Mouse (Mus musculus) neutrophil, adult 5-6 weeks (primary cell): ENCODE data around the gene Rmnd5a. TPM values are rescaled to one million over a fixed set of nuclear protein-coding genes. Genes with fewer than 3 reads are reported as not detected.
"Not testable (repeated sequence)": the region's sequence is repeated elsewhere in the genome, so short reads cannot be mapped to it uniquely, and the experiment has no call there.

Source experiments
- ATAC-seq: fragments of 151-379, 151-347 bp; 2 replicates; pipeline ENCODE4 v1.8.0; 2017; ENCODE audit warnings: mild to moderate bottlenecking, moderate TSS enrichment; ENCODE audit not compliant: insufficient number of reproducible peaks, poor library complexity, low FRiP score, severe bottlenecking; ENCODE audit errors: extremely low read depth
- total RNA-seq: library from RNA; stranded (forward); fragments of 200-1000 nt; gene quantifications from 2 replicates; pipeline ENCODE4 v1.2.3, GENCODE M21; 2017

Gene Rmnd5a
- total RNA-seq = 65.2 and 81.4 TPM in 2 replicates

- ATAC-seq = peak; percentile 92
These were observed at the start of gene Rmnd5a for GRCm38 (mm10) chr6:71440492-71441250. TSS of gene Rmnd5a (minus strand) at chr6:71440637.

GRCm38 (mm10) chr6:71487966-71488365 is 47.5 kb upstream of the Rmnd5a start:
- ATAC-seq = no peak

GRCm38 (mm10) chr6:71486867-71487266 is 46.4 kb upstream of the Rmnd5a start:
- ATAC-seq = no peak

GRCm38 (mm10) chr6:71486226-71486625 is 45.8 kb upstream of the Rmnd5a start:
- no peak for ATAC-seq

GRCm38 (mm10) chr6:71485246-71485645 is 44.8 kb upstream of the Rmnd5a start:
- ATAC-seq = no peak

GRCm38 (mm10) chr6:71481136-71481535 is 40.7 kb upstream of the Rmnd5a start:
- ATAC-seq = no peak

GRCm38 (mm10) chr6:71480136-71480535 is 39.7 kb upstream of the Rmnd5a start:
- ATAC-seq = no peak

- ATAC-seq = not testable (repeated sequence)
These were observed 39.2 kb upstream of the Rmnd5a start for GRCm38 (mm10) chr6:71479588-71479987.

- not testable (repeated sequence) for ATAC-seq
These were observed 38.6 kb upstream of the Rmnd5a start for GRCm38 (mm10) chr6:71478816-71479568.

- no peak for ATAC-seq
These were observed 36.3 kb upstream of the Rmnd5a start for GRCm38 (mm10) chr6:71476783-71477182.

GRCm38 (mm10) chr6:71475604-71476003 is 35.2 kb upstream of the Rmnd5a start:
- no peak for ATAC-seq

- no peak for ATAC-seq
These were observed 32.3 kb upstream of the Rmnd5a start for GRCm38 (mm10) chr6:71472786-71473185.

GRCm38 (mm10) chr6:71471830-71472520 is 31.5 kb upstream of the Rmnd5a start:
- no peak for ATAC-seq

GRCm38 (mm10) chr6:71469291-71469690 is 28.9 kb upstream of the Rmnd5a start:
- no peak for ATAC-seq

GRCm38 (mm10) chr6:71467766-71468165 is 27.3 kb upstream of the Rmnd5a start:
- no peak for ATAC-seq

GRCm38 (mm10) chr6:71465146-71465545 is 24.7 kb upstream of the Rmnd5a start:
- no peak for ATAC-seq

GRCm38 (mm10) chr6:71457956-71458608 is 17.6 kb upstream of the Rmnd5a start:
- no peak for ATAC-seq

GRCm38 (mm10) chr6:71453983-71454739 is 13.7 kb upstream of the Rmnd5a start:
- ATAC-seq = not testable (repeated sequence)
